Mouse (Mus musculus) stomach, postnatal 0 days (tissue): Measurements from ENCODE around the gene Zfp423. TPM values are rescaled to one million over a fixed set of nuclear protein-coding genes. Genes with fewer than 3 reads are reported as not detected.

Experiments used
- ATAC-seq: fragments of 200-750 bp; cut with Nextera tagmentation; 2 replicates; pipeline ENCODE4 v1.8.0; 2017; ENCODE audit not compliant: low FRiP score, low TSS enrichment
- DNase-seq: peaks from one replicate; pipeline ENCODE4 v3.0.0-alpha.2; 2016; ENCODE audit warnings: low spot score
- H3K27ac ChIP-seq: fragments of 300-500 bp; sonication (generic); replicated peaks from 2 replicates; pipeline ENCODE4 v1.5.1; 2014; ENCODE audit warnings: mild to moderate bottlenecking, control low read depth
- H3K27me3 ChIP-seq: fragments of 300-500 bp; sonication (generic); 2 replicates; pipeline ENCODE4 v1.6.1; 2014; ENCODE audit warnings: low read length; ENCODE audit not compliant: control insufficient read depth, insufficient read depth
- H3K36me3 ChIP-seq: fragments of 300-500 bp; sonication (generic); 2 replicates; pipeline ENCODE4 v1.6.1; 2014; ENCODE audit warnings: low read length, mixed read lengths; ENCODE audit not compliant: control insufficient read depth, insufficient read depth
- H3K4me1 ChIP-seq: fragments of 300-500 bp; sonication (generic); replicated peaks from 2 replicates; pipeline ENCODE4 v1.6.1; 2014; ENCODE audit warnings: antibody characterized with exemption; ENCODE audit not compliant: control insufficient read depth, insufficient read depth
- H3K4me2 ChIP-seq: fragments of 300-500 bp; sonication (generic); replicated peaks from 2 replicates; pipeline ENCODE4 v1.6.1; 2014; ENCODE audit warnings: low read depth, mild to moderate bottlenecking, control low read depth, moderate library complexity
- H3K4me3 ChIP-seq: fragments of 300-500 bp; sonication (generic); 2 replicates; pipeline ENCODE4 v1.5.1; 2014; ENCODE audit warnings: low read depth, low read length, control low read depth
- H3K9ac ChIP-seq: fragments of 300-500 bp; sonication (generic); 2 replicates; pipeline ENCODE4 v1.6.1; 2014; ENCODE audit warnings: mild to moderate bottlenecking, low read length, control low read depth, mixed read lengths
- H3K9me3 ChIP-seq: fragments of 300-500 bp; sonication (generic); 2 replicates; pipeline ENCODE4 v1.6.1; 2016; ENCODE audit warnings: low read length; ENCODE audit not compliant: control insufficient read depth
- CTCF ChIP-seq: IDR thresholded peaks from 2 replicates; pipeline ENCODE4 v1.5.1; 2016; ENCODE audit warnings: antibody characterized with exemption, low read depth, mild to moderate bottlenecking, moderate library complexity
- EP300 ChIP-seq: optimal IDR thresholded peaks from 2 replicates; pipeline ENCODE3; 2016; ENCODE audit warnings: antibody characterized with exemption
- WGBS: fragments of 180-500 bp; shearing (Covaris S2); extraction: QIAGEN DNeasy Blood & Tissue Kit; methylation state at CpG from one replicate; pipeline ENCODE4 v1.1.7; 2014; 5-methylcytosine and 5-hydroxymethylcytosine counted together
- polyA plus RNA-seq: library from polyadenylated mRNA; unstranded; fragments of >200 nt; fragmentation: Nextera tagmentation; extraction: Ambion mirVana; gene quantifications from 2 replicates; pipeline ENCODE4 v1.2.1, GENCODE M21; 2015

Zfp423 gene
- polyA plus RNA-seq, 1 experiment from 2014 or later = 2.6 TPM

DNA sequence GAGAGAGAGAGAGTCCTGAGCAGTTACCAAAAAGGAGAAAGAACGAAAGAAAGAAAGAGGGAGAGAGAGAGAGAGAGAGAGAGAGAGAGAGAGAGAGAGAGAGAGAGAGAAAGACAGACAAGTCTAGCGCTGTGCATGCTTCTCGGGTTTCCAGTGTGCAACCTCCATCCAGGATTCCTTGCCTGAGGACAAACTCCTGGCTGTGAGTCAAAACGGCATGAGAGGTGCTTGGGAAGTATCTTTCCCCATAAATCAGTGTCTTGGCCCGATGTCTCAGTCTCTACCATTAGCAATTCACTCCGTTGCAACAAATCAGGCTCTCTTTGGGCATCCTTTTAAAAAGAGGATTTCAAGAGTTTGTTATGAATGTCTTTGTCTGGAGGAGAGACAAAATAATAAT lies 36.9 kb downstream of the Zfp423 start:
- Histone ChIP-seq H3K4me3 (no peak overlapping the region), H3K9ac (no peak overlapping the region), H3K36me3 (no peaks in the 10 kb centered on the region), H3K4me2 (no peak overlapping the region), H3K4me1 (0 out of 2 replicates have a peak, but pooled peaks cover 3% of the 10 kb centered on the region), H3K9me3 (no peaks in the 10 kb centered on the region), H3K27ac (no peak overlapping the region), H3K27me3 (no peaks in the 10 kb centered on the region)
- TF ChIP-seq EP300 (no peak), CTCF (no peak)
- ATAC-seq = no peak
- DNase-seq = no peak
- 39% methylated on average over 6 of the region's 6 CpGs for WGBS

DNA sequence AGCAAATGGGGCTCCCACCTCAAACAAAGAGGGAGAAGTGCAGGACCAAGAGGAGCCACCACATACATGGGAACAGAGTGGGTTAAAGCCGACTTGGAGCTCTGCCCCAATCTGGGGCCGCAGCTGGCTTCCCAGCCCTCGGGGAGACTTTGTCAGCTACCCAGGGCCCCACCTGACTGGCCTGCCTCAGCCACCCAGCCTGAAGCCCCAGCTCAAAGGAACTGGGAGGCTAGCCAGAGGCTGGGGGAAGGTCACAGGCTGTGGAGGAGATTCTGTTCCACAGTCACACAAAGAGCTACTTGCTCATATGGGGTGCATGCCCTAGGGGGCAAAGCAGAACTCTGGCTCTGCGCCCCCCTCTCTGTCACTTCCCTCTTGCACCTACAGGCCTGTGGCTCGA lies 41.4 kb downstream of the Zfp423 start:
- Histone ChIP-seq H3K27ac (no peak overlapping the region), H3K4me3 (no peak overlapping the region), H3K9me3 (no peaks in the 10 kb centered on the region), H3K4me1 (peaks cover 5% of the 10 kb centered on the region; the same call in 1 of the 2 replicates), H3K9ac (no peak overlapping the region), H3K4me2 (no peak overlapping the region), H3K27me3 (no peaks in the 10 kb centered on the region), H3K36me3 (no peaks in the 10 kb centered on the region)
- DNase-seq (no peak), ATAC-seq (no peak)
- WGBS = 43% methylated on average over 5 of the region's 5 CpGs
- TF ChIP-seq CTCF (no peak), EP300 (no peak)

DNA sequence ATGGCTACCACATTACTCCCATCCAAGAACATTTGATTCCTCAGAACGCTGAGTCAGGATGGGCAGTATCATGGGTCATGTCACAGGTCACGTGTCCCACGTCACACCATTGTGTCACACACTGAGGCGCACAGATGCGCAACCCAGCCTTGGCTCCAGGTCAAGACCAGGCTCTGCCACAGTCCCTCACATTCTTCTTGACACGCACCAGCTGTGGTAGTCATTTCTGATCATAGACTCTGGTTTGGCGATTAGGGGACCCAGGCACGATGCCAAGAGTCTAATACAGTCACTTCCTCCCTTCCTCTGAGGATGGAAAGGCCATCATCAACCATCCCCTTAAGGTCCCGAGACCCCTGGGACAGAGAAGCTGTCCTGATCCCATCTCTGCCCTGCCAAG lies 43.6 kb downstream of the Zfp423 start:
- Histone ChIP-seq H3K36me3 (no peaks in the 10 kb centered on the region), H3K9ac (no peak overlapping the region), H3K4me2 (no peak overlapping the region), H3K27me3 (no peaks in the 10 kb centered on the region), H3K4me1 (peaks cover 5% of the 10 kb centered on the region; the same call in 1 of the 2 replicates), H3K9me3 (no peaks in the 10 kb centered on the region), H3K4me3 (no peak overlapping the region), H3K27ac (no peak overlapping the region)
- DNase-seq (no peak), ATAC-seq (no peak)
- WGBS = 68% methylated on average over 9 of the region's 9 CpGs
- no peak for TF ChIP-seq EP300
- TF ChIP-seq CTCF = no peak

DNA sequence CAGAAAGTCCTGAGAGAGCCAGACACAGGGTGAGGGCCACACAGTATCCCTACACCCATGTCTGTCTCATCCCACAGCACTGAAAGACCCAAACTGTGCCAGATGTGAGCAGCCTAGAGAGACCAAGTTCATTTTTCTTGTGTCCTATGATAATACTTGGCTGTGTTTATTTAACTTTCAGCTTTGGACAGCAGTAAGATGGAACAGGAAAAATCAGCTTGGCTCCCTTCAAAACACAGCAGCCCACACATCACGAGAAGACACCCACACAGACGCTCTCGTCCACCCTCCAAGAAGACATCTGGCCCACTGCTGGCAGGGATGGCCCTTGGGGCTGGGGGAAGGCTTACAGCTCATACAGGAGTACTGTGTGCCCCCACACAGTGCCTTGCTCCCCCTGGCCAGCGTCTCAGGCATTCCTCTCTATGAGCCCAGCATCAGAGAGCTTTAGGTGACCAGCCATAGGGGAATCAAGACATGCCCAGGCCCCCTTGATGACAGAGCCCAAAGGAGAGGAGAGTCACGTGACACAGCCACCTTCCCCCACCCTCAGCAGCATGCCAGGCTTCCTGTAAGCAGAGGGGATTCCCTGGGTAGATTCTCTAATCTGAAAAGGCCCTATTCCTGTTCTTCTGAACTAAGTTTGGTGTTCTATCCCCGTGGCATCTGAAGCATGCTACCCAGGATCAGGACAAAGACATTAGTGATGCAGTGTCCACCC lies 45.0 kb downstream of the Zfp423 start:
- Histone ChIP-seq H3K4me2 (no peak overlapping the region), H3K9ac (no peak overlapping the region), H3K4me1 (peaks cover 5% of the 10 kb centered on the region; the same call in 1 of the 2 replicates), H3K27ac (peak overlapping the region; percentile 18; the same call in 1 of the 2 replicates), H3K36me3 (no peaks in the 10 kb centered on the region), H3K27me3 (no peaks in the 10 kb centered on the region), H3K4me3 (no peak overlapping the region), H3K9me3 (no peaks in the 10 kb centered on the region)
- WGBS = 31% methylated on average over 6 of the region's 6 CpGs
- ATAC-seq (peak; percentile 45; the same call in 1 of the 2 replicates), DNase-seq (peak; percentile 21)
- TF ChIP-seq EP300 = no peak
- no peak for TF ChIP-seq CTCF

DNA sequence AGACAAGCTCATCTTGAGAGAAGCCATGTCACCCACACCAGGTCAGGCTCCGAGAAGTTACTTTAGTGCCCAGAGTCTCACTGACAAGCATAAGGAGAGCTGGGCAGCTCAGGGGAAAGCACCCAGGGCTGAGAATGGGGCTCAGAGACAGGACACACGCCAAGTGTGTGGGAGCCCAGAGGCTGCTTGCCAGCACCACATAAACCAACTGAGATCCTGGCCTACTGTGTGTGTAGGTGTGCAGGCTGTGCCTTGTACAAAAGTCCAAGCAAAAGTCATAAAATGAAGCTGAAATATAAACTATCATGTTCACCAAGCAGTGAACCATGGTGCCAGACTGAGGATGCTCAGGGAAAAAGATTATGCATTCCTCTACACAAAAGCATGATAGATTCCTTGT lies 50.5 kb downstream of the Zfp423 start:
- H3K27ac ChIP-seq = no peak overlapping the region
- H3K4me1 ChIP-seq = no peaks in the 10 kb centered on the region; the same call in 1 of the 2 replicates
- no peak for DNase-seq
- no peak for TF ChIP-seq CTCF
- no peak for TF ChIP-seq EP300
- H3K9me3 ChIP-seq = no peaks in the 10 kb centered on the region
- ATAC-seq = no peak
- H3K4me3 ChIP-seq = no peak overlapping the region
- H3K4me2 ChIP-seq = no peak overlapping the region
- no peaks in the 10 kb centered on the region for H3K36me3 ChIP-seq
- H3K9ac ChIP-seq = no peak overlapping the region
- WGBS = 77% methylated on average over 2 of the region's 2 CpGs
- H3K27me3 ChIP-seq = no peaks in the 10 kb centered on the region

DNA sequence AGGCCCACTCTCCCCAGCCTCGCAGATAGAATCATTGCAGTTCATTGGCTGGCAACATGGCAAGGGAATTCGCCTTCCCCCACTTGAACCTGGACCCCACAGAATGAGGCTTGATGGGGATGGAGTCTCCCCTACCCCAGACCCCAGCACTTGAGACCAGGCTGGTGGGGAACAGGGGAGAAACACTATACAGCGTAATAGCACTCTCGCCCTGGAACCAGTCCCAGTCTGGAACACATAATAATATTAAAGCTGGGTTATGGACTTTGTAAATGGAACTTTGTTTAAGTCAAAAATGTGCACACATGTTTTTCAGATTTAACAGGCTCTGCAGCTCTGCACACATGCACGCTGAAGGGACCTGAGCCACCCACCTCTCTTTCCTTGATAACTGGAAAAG lies 54.0 kb downstream of the Zfp423 start:
- Histone ChIP-seq H3K27ac (no peak overlapping the region), H3K4me2 (no peak overlapping the region), H3K4me1 (no peaks in the 10 kb centered on the region; the same call in 1 of the 2 replicates), H3K9ac (no peak overlapping the region), H3K9me3 (no peaks in the 10 kb centered on the region), H3K4me3 (no peak overlapping the region), H3K27me3 (no peaks in the 10 kb centered on the region), H3K36me3 (no peaks in the 10 kb centered on the region)
- no peak for TF ChIP-seq EP300
- TF ChIP-seq CTCF = no peak
- ATAC-seq (no peak), DNase-seq (no peak)
- WGBS = 72% methylated on average over 5 of the region's 5 CpGs
